Mouse (Mus musculus) heart, postnatal 0 days (tissue): ENCODE results near the gene Gm17416. TPM values are rescaled to one million over a fixed set of nuclear protein-coding genes. Genes with fewer than 3 reads are reported as not detected.

Source experiments
- ATAC-seq: fragments of 200-750 bp; cut with Nextera tagmentation; 2 replicates; pipeline ENCODE4 v1.8.0; 2017; ENCODE audit warnings: low read depth, moderate number of reproducible peaks, moderate library complexity; ENCODE audit not compliant: insufficient read depth
- DNase-seq: peaks from one replicate; pipeline ENCODE4 v3.0.0-alpha.2; 2016; ENCODE audit warnings: low spot score
- H3K27ac ChIP-seq: fragments of 300-500 bp; sonication (generic); 2 replicates; pipeline ENCODE4 v1.5.1; 2014; ENCODE audit warnings: low read depth, mild to moderate bottlenecking
- H3K27me3 ChIP-seq: fragments of 300-500 bp; sonication (generic); 2 replicates; pipeline ENCODE4 v1.6.1; 2014; ENCODE audit warnings: low read length, mixed read lengths; ENCODE audit not compliant: control insufficient read depth, insufficient read depth
- H3K36me3 ChIP-seq: fragments of 300-500 bp; sonication (generic); replicated peaks from 2 replicates; pipeline ENCODE4 v1.6.1; 2014; ENCODE audit warnings: low read length, mixed read lengths; ENCODE audit not compliant: control insufficient read depth, insufficient read depth
- H3K4me1 ChIP-seq: fragments of 300-500 bp; sonication (generic); 2 replicates; pipeline ENCODE4 v1.6.1; 2014; ENCODE audit warnings: antibody characterized with exemption; ENCODE audit not compliant: control insufficient read depth, insufficient read depth
- H3K4me2 ChIP-seq: fragments of 300-500 bp; sonication (generic); 2 replicates; pipeline ENCODE4 v1.6.1; 2014; ENCODE audit warnings: low read depth, mild to moderate bottlenecking, low read length, moderate library complexity
- H3K4me3 ChIP-seq: fragments of 300-500 bp; sonication (generic); 2 replicates; pipeline ENCODE4 v1.5.1; 2014; ENCODE audit warnings: low read depth, low read length
- H3K9ac ChIP-seq: fragments of 300-500 bp; sonication (generic); replicated peaks from 2 replicates; pipeline ENCODE4 v1.6.1; 2014; ENCODE audit warnings: low read depth, low read length, mixed read lengths
- H3K9me3 ChIP-seq: fragments of 300-500 bp; sonication (generic); replicated peaks from 2 replicates; pipeline ENCODE4 v1.6.1; 2016; ENCODE audit warnings: low read length; ENCODE audit not compliant: control insufficient read depth
- CTCF ChIP-seq: IDR thresholded peaks from 2 replicates; pipeline ENCODE4 v1.5.1; 2016; ENCODE audit warnings: antibody characterized with exemption, control low read depth, low read depth
- EP300 ChIP-seq: IDR thresholded peaks from 2 replicates; pipeline ENCODE4 v1.6.1; 2016; ENCODE audit warnings: antibody characterized with exemption, low read depth
- whole genome bisulfite sequencing: fragments of 180-500 bp; shearing (Covaris S2); extraction: QIAGEN DNeasy Blood & Tissue Kit; methylation state at CpG from one replicate; pipeline ENCODE4 v1.1.7; 2014; 5-methylcytosine and 5-hydroxymethylcytosine counted together
- polyA plus RNA-seq: library from polyadenylated mRNA; unstranded; fragments of >200 nt; fragmentation: Nextera tagmentation; extraction: Ambion mirVana; gene quantifications from 2 replicates; pipeline ENCODE4 v1.2.1, GENCODE M21; 2015
- total RNA-seq: library from RNA; depleted of rRNA; stranded (reverse); fragments of >200 nt; gene quantifications from 2 replicates; pipeline ENCODE4 v1.2.3, GENCODE M21; 2014; ENCODE audit warnings: low replicate concordance

Gene Gm17416
- total and polyA plus RNA-seq, 2 experiments from 2014 or later: not detected

GRCm38 (mm10) chr2:152573484-152573883 lies 4.3 kb downstream of the Gm17416 start:
- 78% methylated on average over 8 of the region's 8 CpGs for WGBS

GRCm38 (mm10) chr2:152580107-152580506 lies 11.0 kb downstream of the Gm17416 start, which contains the start of gene Defb19:
TSS of gene Defb19 (minus strand) at chr2:152580312.
- Histone ChIP-seq H3K4me3 (no peak within 1 kb of the TSS), H3K4me1 (0 out of 2 replicates have a peak, but pooled peaks cover 4% of the 10 kb centered on the region), H3K36me3 (no peaks in the 10 kb centered on the region), H3K9me3 (no peaks in the 10 kb centered on the region), H3K27ac (no peak within 1 kb of the TSS), H3K4me2 (no peak within 1 kb of the TSS), H3K9ac (no peak within 1 kb of the TSS), H3K27me3 (0 out of 2 replicates have a peak, but pooled peaks cover 2% of the 10 kb centered on the region)
- no peak for ATAC-seq
- DNase-seq: no peak
- TF ChIP-seq CTCF: no peak
- no peak for TF ChIP-seq EP300
- 43% methylated on average over 7 of the region's 7 CpGs for WGBS

More at GRCm38 (mm10) chr2:152573484-152573883, 4.3 kb downstream of the Gm17416 start:
- DNase-seq: no peak
- no peak for ATAC-seq
- H3K4me3 ChIP-seq: no peak overlapping the region
- no peak for TF ChIP-seq CTCF
- no peaks in the 10 kb centered on the region for H3K27me3 ChIP-seq
- no peaks in the 10 kb centered on the region for H3K9me3 ChIP-seq
- no peak overlapping the region for H3K4me2 ChIP-seq
- H3K4me1 ChIP-seq: no peaks in the 10 kb centered on the region
- H3K27ac ChIP-seq: no peak overlapping the region
- H3K36me3 ChIP-seq: no peaks in the 10 kb centered on the region
- H3K9ac ChIP-seq: no peak overlapping the region

- no peak overlapping the region for H3K27ac ChIP-seq
- no peak overlapping the region for H3K4me2 ChIP-seq
These were observed 11.5 kb downstream of the Gm17416 start for GRCm38 (mm10) chr2:152580612-152581011.

GRCm38 (mm10) chr2:152586926-152587560 lies 17.9 kb downstream of the Gm17416 start:
- 70% methylated on average over 4 of the region's 4 CpGs for WGBS
- H3K4me1 ChIP-seq: no peaks in the 10 kb centered on the region

More at GRCm38 (mm10) chr2:152580612-152581011, 11.5 kb downstream of the Gm17416 start:
- no peak for TF ChIP-seq EP300
- TF ChIP-seq CTCF: no peak
- 45% methylated on average over 11 of the region's 11 CpGs for WGBS
- Histone ChIP-seq H3K9me3 (no peaks in the 10 kb centered on the region), H3K27me3 (0 out of 2 replicates have a peak, but pooled peaks cover 2% of the 10 kb centered on the region), H3K36me3 (no peaks in the 10 kb centered on the region), H3K4me1 (0 out of 2 replicates have a peak, but pooled peaks cover 4% of the 10 kb centered on the region), H3K4me3 (no peak overlapping the region), H3K9ac (no peak overlapping the region)
- ATAC-seq (no peak), DNase-seq (no peak)

GRCm38 (mm10) chr2:152588450-152588849 lies 19.3 kb downstream of the Gm17416 start:
- DNase-seq (no peak), ATAC-seq (no peak)
- no peak overlapping the region for H3K4me3 ChIP-seq
- TF ChIP-seq CTCF: no peak
- TF ChIP-seq EP300: no peak
- H3K4me2 ChIP-seq: no peak overlapping the region
- no peaks in the 10 kb centered on the region for H3K36me3 ChIP-seq
- no peaks in the 10 kb centered on the region for H3K4me1 ChIP-seq
- no peak overlapping the region for H3K9ac ChIP-seq
- no peak overlapping the region for H3K27ac ChIP-seq
- H3K27me3 ChIP-seq: 0 out of 2 replicates have a peak, but pooled peaks cover 2% of the 10 kb centered on the region
- H3K9me3 ChIP-seq: no peaks in the 10 kb centered on the region
- WGBS: 41% methylated on average over 2 of the region's 2 CpGs

More at GRCm38 (mm10) chr2:152586926-152587560, 17.9 kb downstream of the Gm17416 start:
- Histone ChIP-seq H3K36me3 (no peaks in the 10 kb centered on the region), H3K9ac (no peak overlapping the region), H3K4me3 (no peak overlapping the region), H3K4me2 (no peak overlapping the region), H3K27ac (no peak overlapping the region), H3K27me3 (0 out of 2 replicates have a peak, but pooled peaks cover 2% of the 10 kb centered on the region), H3K9me3 (no peaks in the 10 kb centered on the region)
- DNase-seq (no peak), ATAC-seq (no peak)
- no peak for TF ChIP-seq EP300
- TF ChIP-seq CTCF: peak; percentile 55

GRCm38 (mm10) chr2:152589021-152589420 lies 19.9 kb downstream of the Gm17416 start:
- Histone ChIP-seq H3K9ac (no peak overlapping the region), H3K36me3 (no peaks in the 10 kb centered on the region), H3K4me2 (no peak overlapping the region), H3K9me3 (no peaks in the 10 kb centered on the region), H3K27ac (no peak overlapping the region), H3K27me3 (0 out of 2 replicates have a peak, but pooled peaks cover under 1% of the 10 kb centered on the region), H3K4me1 (no peaks in the 10 kb centered on the region), H3K4me3 (no peak overlapping the region)
- DNase-seq (no peak), ATAC-seq (no peak)
- 59% methylated on average over 6 of the region's 6 CpGs for WGBS
- TF ChIP-seq CTCF (no peak), EP300 (no peak)
